Mouse (Mus musculus) limb, embryonic 12.5 days (tissue): ENCODE results near the gene Prl2a1. TPM values are rescaled to one million over a fixed set of nuclear protein-coding genes. Genes with fewer than 3 reads are reported as not detected.
"Not testable (repeated sequence)": the region's sequence is repeated elsewhere in the genome, so short reads cannot be mapped to it uniquely, and the experiment has no call there.

ENCODE experiments used
- ATAC-seq: fragments of 200-750 bp; cut with Nextera tagmentation; 2 replicates; pipeline ENCODE4 v1.8.0; 2017; ENCODE audit warnings: low read depth, moderate TSS enrichment; ENCODE audit not compliant: insufficient number of reproducible peaks, insufficient read depth, low FRiP score, low TSS enrichment
- H3K27ac ChIP-seq: fragments of 300-500 bp; sonication (generic); 2 replicates; pipeline ENCODE4 v1.5.1; 2016; ENCODE audit warnings: mild to moderate bottlenecking, moderate library complexity
- H3K27me3 ChIP-seq: fragments of 300-500 bp; sonication (generic); 2 replicates; pipeline ENCODE4 v1.6.1; 2016; ENCODE audit warnings: mild to moderate bottlenecking, moderate library complexity
- H3K36me3 ChIP-seq: fragments of 300-500 bp; sonication (generic); 2 replicates; pipeline ENCODE4 v1.6.1; 2016; ENCODE audit warnings: mild to moderate bottlenecking, moderate library complexity
- H3K4me1 ChIP-seq: fragments of 300-500 bp; sonication (generic); replicated peaks from 2 replicates; pipeline ENCODE4 v1.6.1; 2016
- H3K4me2 ChIP-seq: fragments of 300-500 bp; sonication (generic); 2 replicates; pipeline ENCODE4 v1.6.1; 2016; ENCODE audit warnings: mild to moderate bottlenecking, moderate library complexity
- H3K4me3 ChIP-seq: fragments of 300-500 bp; sonication (generic); replicated peaks from 2 replicates; pipeline ENCODE4 v1.5.1; 2016; ENCODE audit warnings: mild to moderate bottlenecking
- H3K9ac ChIP-seq: fragments of 300-500 bp; sonication (generic); replicated peaks from 2 replicates; pipeline ENCODE4 v1.6.1; 2016; ENCODE audit warnings: mild to moderate bottlenecking, moderate library complexity
- H3K9me3 ChIP-seq: fragments of 300-500 bp; sonication (generic); 2 replicates; pipeline ENCODE4 v1.6.1; 2016; ENCODE audit warnings: mild to moderate bottlenecking, moderate library complexity
- WGBS: fragments of 180-500 bp; shearing (Covaris S2); methylation state at CpG from one replicate; pipeline ENCODE4 v1.1.7; 2016; 5-methylcytosine and 5-hydroxymethylcytosine counted together
- polyA plus RNA-seq: library from polyadenylated mRNA; unstranded; fragments of >200 nt; fragmentation: Nextera tagmentation; extraction: Ambion mirVana; gene quantifications from 2 replicates; pipeline ENCODE4 v1.2.1, GENCODE M21; 2016

Prl2a1 gene
- polyA plus RNA-seq: not detected in 2 replicates

- Histone ChIP-seq H3K4me3 (no peak within 1 kb of the TSS), H3K4me1 (no peaks in the 10 kb centered on the region), H3K36me3 (no peaks in the 10 kb centered on the region), H3K27ac (no peak within 1 kb of the TSS), H3K9me3 (no peaks in the 10 kb centered on the region), H3K27me3 (no peaks in the 10 kb centered on the region), H3K9ac (no peak within 1 kb of the TSS), H3K4me2 (no peak within 1 kb of the TSS)
- ATAC-seq: no peak
- 71% methylated on average over 1 of the region's 1 CpGs for WGBS
These were observed at the start of gene Prl2a1 for GRCm38 (mm10) chr13:27801354-27801753. Gene Prl2a1, plus strand, starts transcription at chr13:27801654.

DNA sequence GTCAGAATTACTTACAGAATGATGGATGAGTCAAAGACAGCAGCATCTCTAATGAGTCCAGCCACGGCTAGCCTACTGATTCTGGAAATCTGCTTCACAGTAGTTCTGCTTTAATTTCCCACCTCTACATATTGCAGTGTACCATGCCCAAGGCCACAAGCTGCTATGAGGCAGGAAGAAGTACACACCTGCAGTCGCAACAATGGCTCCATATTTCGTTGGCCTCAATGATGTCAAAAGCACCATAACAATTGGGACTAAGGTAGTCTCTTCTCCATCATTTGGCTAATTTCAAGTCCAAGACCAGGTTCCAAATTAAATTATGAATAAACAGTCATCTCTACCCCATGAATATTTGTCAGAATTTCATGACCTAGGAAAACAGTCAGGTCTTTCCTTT lies 20.8 kb upstream of the Prl2a1 start, which contains the start of gene Prl7c1:
Gene Prl7c1 (minus strand): TSS at position 101 of the 400 bp plus-strand sequence.
- H3K36me3 ChIP-seq, H3K9me3 ChIP-seq, H3K4me2 ChIP-seq, H3K27me3 ChIP-seq, H3K4me3 ChIP-seq, H3K9ac ChIP-seq, ATAC-seq, H3K4me1 ChIP-seq, H3K27ac ChIP-seq: not testable (repeated sequence)
- 78% methylated on average over 3 of the region's 3 CpGs for WGBS

- H3K4me1 ChIP-seq: no peaks in the 10 kb centered on the region
- no peak overlapping the region for H3K4me3 ChIP-seq
- no peak overlapping the region for H3K9ac ChIP-seq
- H3K4me2 ChIP-seq: no peak overlapping the region
- no peak for ATAC-seq
- WGBS: 84% methylated on average over 4 of the region's 4 CpGs
- no peaks in the 10 kb centered on the region for H3K9me3 ChIP-seq
- no peak overlapping the region for H3K27ac ChIP-seq
- no peaks in the 10 kb centered on the region for H3K36me3 ChIP-seq
- no peaks in the 10 kb centered on the region for H3K27me3 ChIP-seq
These were observed 2.2 kb upstream of the Prl2a1 start for GRCm38 (mm10) chr13:27799303-27799702.

DNA sequence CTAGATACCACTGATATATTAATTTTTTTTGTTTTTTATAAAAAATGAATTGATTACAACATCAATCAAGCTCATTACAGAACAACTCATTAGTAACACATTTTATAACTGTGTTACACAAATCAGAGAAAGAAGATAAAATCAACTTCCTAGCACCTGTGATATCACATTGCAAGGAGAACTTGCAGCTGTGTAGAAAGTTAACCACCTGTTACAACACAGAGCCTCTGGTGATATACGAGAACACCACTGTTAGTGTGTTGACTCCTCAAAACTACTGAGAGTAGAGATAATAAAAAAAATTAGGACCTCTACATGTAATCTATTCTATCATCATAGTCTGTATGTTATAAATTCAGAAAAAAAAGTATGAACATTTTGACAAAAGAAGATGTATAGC lies 1.3 kb downstream of the Prl2a1 start:
- H3K9ac ChIP-seq: no peak overlapping the region
- no peak overlapping the region for H3K4me2 ChIP-seq
- no peaks in the 10 kb centered on the region for H3K36me3 ChIP-seq
- WGBS: 79% methylated on average over 1 of the region's 1 CpGs
- H3K4me1 ChIP-seq: no peaks in the 10 kb centered on the region
- no peak overlapping the region for H3K27ac ChIP-seq
- H3K4me3 ChIP-seq: no peak overlapping the region
- no peaks in the 10 kb centered on the region for H3K27me3 ChIP-seq
- ATAC-seq: no peak
- H3K9me3 ChIP-seq: no peaks in the 10 kb centered on the region

DNA sequence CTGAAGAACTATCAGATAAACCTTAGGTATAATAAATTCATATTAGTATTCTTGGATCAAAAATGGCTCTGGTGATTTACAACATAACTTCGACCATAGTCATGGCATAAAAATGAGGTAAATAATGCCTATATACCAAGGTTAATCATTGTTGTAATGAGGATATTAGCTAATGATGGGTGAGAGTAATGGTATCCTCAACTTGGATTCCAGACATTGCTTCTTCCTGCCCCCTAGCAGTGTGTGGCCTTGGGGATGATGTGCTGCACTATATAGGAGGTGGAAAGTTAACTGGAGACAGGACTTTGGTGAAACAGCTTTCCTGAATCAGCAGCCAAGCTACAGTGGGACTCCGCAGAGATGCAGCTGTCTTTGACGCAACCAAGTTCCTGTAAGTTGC lies 47.6 kb downstream of the Prl2a1 start, which contains the start of gene Prl2c1:
Gene Prl2c1 (plus strand): TSS at position 301 of the 400 bp plus-strand sequence.
- WGBS: 90% methylated on average over 3 of the region's 3 CpGs
- no peak for ATAC-seq
- H3K27me3 ChIP-seq: no peaks in the 10 kb centered on the region

More for the DNA sequence above, 47.6 kb downstream of the Prl2a1 start, which contains the start of gene Prl2c1:
- H3K9me3 ChIP-seq: no peaks in the 10 kb centered on the region
- H3K27ac ChIP-seq: no peak within 1 kb of the TSS
- H3K9ac ChIP-seq: no peak within 1 kb of the TSS
- H3K36me3 ChIP-seq: no peaks in the 10 kb centered on the region
- H3K4me3 ChIP-seq: no peak within 1 kb of the TSS
- no peak within 1 kb of the TSS for H3K4me2 ChIP-seq
- no peaks in the 10 kb centered on the region for H3K4me1 ChIP-seq

Other genes starting within 250 kb of the Prl2a1 start
- gene Prl8a9, start 237.0 kb upstream of the Prl2a1 start, polyA plus RNA-seq: not detected in 2 replicates
- not detected in 2 replicates for gene Prl8a1, start 219.5 kb upstream of the Prl2a1 start, polyA plus RNA-seq
- gene Prl7b1, start 191.1 kb upstream of the Prl2a1 start, polyA plus RNA-seq: not detected in 2 replicates
- not detected in 2 replicates for gene Prl7a1, start 159.2 kb upstream of the Prl2a1 start, polyA plus RNA-seq
- not detected in 2 replicates for gene Prl7a2, start 133.6 kb upstream of the Prl2a1 start, polyA plus RNA-seq
- not detected in 2 replicates for gene Prl7d1, start 84.9 kb upstream of the Prl2a1 start, polyA plus RNA-seq
- gene Prl7c1, start 20.9 kb upstream of the Prl2a1 start, polyA plus RNA-seq: not detected in 2 replicates
- not detected in 2 replicates for gene Prl2c1, start 47.7 kb downstream of the Prl2a1 start, polyA plus RNA-seq
- not detected in 2 replicates for gene Prl4a1, start 214.6 kb downstream of the Prl2a1 start, polyA plus RNA-seq